Mouse (Mus musculus) splenic B cell, adult 2 months (primary cell): Measurements from ENCODE around the gene Borcs7.

Source experiments
- DNase-seq: peaks from one replicate; pipeline ENCODE4 v3.0.0-alpha.2; 2011; ENCODE audit warnings: low read depth, low spot score
- H3K27me3 ChIP-seq: 2 replicates; pipeline ENCODE4 v1.6.1; 2012; ENCODE audit warnings: mild to moderate bottlenecking, low read length, moderate library complexity, mixed read lengths; ENCODE audit not compliant: control insufficient read depth, poor library complexity, insufficient read depth, severe bottlenecking
- H3K36me3 ChIP-seq: 2 replicates; pipeline ENCODE4 v1.6.1; 2012; ENCODE audit warnings: mild to moderate bottlenecking, low read length, moderate library complexity, mixed read lengths; ENCODE audit not compliant: control insufficient read depth, poor library complexity, insufficient read depth, severe bottlenecking

The Borcs7 gene

GRCm38 (mm10) chr19:46752235-46752634 is 62.5 kb downstream of the Borcs7 start:
- no peak for DNase-seq
- no peaks in the 10 kb centered on the region for H3K36me3 ChIP-seq
- H3K27me3 ChIP-seq, result no peaks in the 10 kb centered on the region
